Mouse (Mus musculus): ENCODE results near the gene Zpbp.

Gene Zpbp

GRCm38 (mm10) chr11:11461635-11462560 lies at the start of gene Zpbp, which contains the start of gene Spata48:
Gene Zpbp (minus strand): TSS chr11:11462408.
Gene Spata48 (plus strand): TSS chr11:11462094.
- DNase-seq (ENCODE audit: low spot score in 2 of 2), result peak; percentile 84 to 89

GRCm38 (mm10) chr11:11509413-11509812 lies 47.2 kb upstream of the Zpbp start:
- no peak for DNase-seq (ENCODE audit: low spot score in 2 of 2)

GRCm38 (mm10) chr11:11506187-11506586 lies 44.0 kb upstream of the Zpbp start:
- no peak for DNase-seq (ENCODE audit: low spot score in 2 of 2)

- no peak for DNase-seq (ENCODE audit: low spot score in 2 of 2)
Measured at GRCm38 (mm10) chr11:11499944-11500343, 37.7 kb upstream of the Zpbp start.

GRCm38 (mm10) chr11:11495697-11496096 lies 33.5 kb upstream of the Zpbp start:
- DNase-seq (ENCODE audit: low spot score in 2 of 2), result no peak

GRCm38 (mm10) chr11:11492044-11492443 lies 29.8 kb upstream of the Zpbp start:
- no peak for DNase-seq (ENCODE audit: low spot score in 2 of 2)

GRCm38 (mm10) chr11:11484378-11484777 lies 22.2 kb upstream of the Zpbp start:
- DNase-seq (ENCODE audit: low spot score in 2 of 2), result no peak

- no peak for DNase-seq (ENCODE audit: low spot score in 2 of 2)
Measured at GRCm38 (mm10) chr11:11468924-11469323, 6.7 kb upstream of the Zpbp start.

GRCm38 (mm10) chr11:11462561-11462890 lies 318 bp upstream of the Zpbp start:
- no peak for DNase-seq (ENCODE audit: low spot score in 2 of 2)

- no peak for DNase-seq (ENCODE audit: low spot score in 2 of 2)
Measured at GRCm38 (mm10) chr11:11455037-11455436, 7.2 kb downstream of the Zpbp start.

GRCm38 (mm10) chr11:11417356-11417755 lies 44.9 kb downstream of the Zpbp start:
- no peak for DNase-seq (ENCODE audit: low spot score in 2 of 2)

GRCm38 (mm10) chr11:11414188-11414587 lies 48.0 kb downstream of the Zpbp start:
- DNase-seq (ENCODE audit: low spot score in 2 of 2), result no peak

- no peak for DNase-seq (ENCODE audit: low spot score in 2 of 2)
Measured at GRCm38 (mm10) chr11:11394686-11395085, 67.5 kb downstream of the Zpbp start.

GRCm38 (mm10) chr11:11393164-11393563 lies 69.0 kb downstream of the Zpbp start:
- DNase-seq (ENCODE audit: low spot score in 2 of 2), result no peak

- DNase-seq (ENCODE audit: low spot score in 2 of 2), result no peak
Measured at GRCm38 (mm10) chr11:11371305-11371704, 90.9 kb downstream of the Zpbp start.

- DNase-seq (ENCODE audit: low spot score in 2 of 2), result no peak
Measured at GRCm38 (mm10) chr11:11283512-11283911, 178.7 kb downstream of the Zpbp start.

- DNase-seq (ENCODE audit: low spot score in 2 of 2), result no peak
Measured at GRCm38 (mm10) chr11:11280128-11280527, 182.1 kb downstream of the Zpbp start.

- DNase-seq (ENCODE audit: low spot score in 2 of 2), result no peak
Measured at GRCm38 (mm10) chr11:11257348-11257747, 204.9 kb downstream of the Zpbp start.

GRCm38 (mm10) chr11:11242694-11243377 lies 219.4 kb downstream of the Zpbp start:
- DNase-seq (ENCODE audit: low spot score in 2 of 2), result no peak

- no peak for DNase-seq (ENCODE audit: low spot score in 2 of 2)
Measured at GRCm38 (mm10) chr11:11239346-11239745, 222.9 kb downstream of the Zpbp start.
